Mouse (Mus musculus): ENCODE data around the gene Csad. TPM values are rescaled to one million over a fixed set of nuclear protein-coding genes. Genes with fewer than 3 reads are reported as not detected.

Csad gene
- total and polyA plus RNA-seq, 2 experiments from 2014 or later, result 27.7 to 64.7 TPM

GRCm38 (mm10) chr15:102194439-102194838, 10.1 kb downstream of the Csad start:
- ATAC-seq (ENCODE audit: insufficient read depth, low read depth), result no peak
- no peak for TF ChIP-seq EP300 (IDR thresholded peaks at IDR 0.05; ENCODE audit: low read depth)
- no peak for TF ChIP-seq CTCF (IDR thresholded peaks at IDR 0.05; ENCODE audit: low read depth)
- Histone ChIP-seq H3K4me3 (ENCODE audit: low read depth, low read length) (no peak overlapping the region), H3K27me3 (ENCODE audit: control insufficient read depth, insufficient read depth, low read length) (no peaks in the 10 kb centered on the region), H3K27ac (ENCODE audit: low read depth) (no peak overlapping the region), H3K4me1 (ENCODE audit: control insufficient read depth, insufficient read depth) (no peaks in the 10 kb centered on the region), H3K36me3 (replicated peaks; ENCODE audit: control insufficient read depth, insufficient read depth, low read length) (no peaks in the 10 kb centered on the region), H3K4me2 (ENCODE audit: low read depth, low read length) (no peak overlapping the region), H3K9me3 (replicated peaks; ENCODE audit: control insufficient read depth, low read length) (no peaks in the 10 kb centered on the region), H3K9ac (replicated peaks; ENCODE audit: low read depth, low read length) (no peak overlapping the region)
- WGBS, result 78% methylated on average over 4 of the region's 4 CpGs
- no peak for DNase-seq (ENCODE audit: low spot score)

GRCm38 (mm10) chr15:102193652-102194051, 10.9 kb downstream of the Csad start:
- WGBS, result 76% methylated on average over 4 of the region's 4 CpGs
- no peak for DNase-seq (ENCODE audit: low spot score)
- no peaks in the 10 kb centered on the region for H3K9me3 ChIP-seq (replicated peaks; ENCODE audit: control insufficient read depth, low read length)

GRCm38 (mm10) chr15:102192820-102193386, 11.6 kb downstream of the Csad start:
- Histone ChIP-seq H3K27ac (ENCODE audit: low read depth) (no peak overlapping the region), H3K4me1 (ENCODE audit: control insufficient read depth, insufficient read depth) (no peaks in the 10 kb centered on the region), H3K9me3 (replicated peaks; ENCODE audit: control insufficient read depth, low read length) (no peaks in the 10 kb centered on the region), H3K36me3 (replicated peaks; ENCODE audit: control insufficient read depth, insufficient read depth, low read length) (no peaks in the 10 kb centered on the region), H3K4me2 (ENCODE audit: low read depth, low read length) (no peak overlapping the region), H3K4me3 (ENCODE audit: low read depth, low read length) (no peak overlapping the region), H3K9ac (replicated peaks; ENCODE audit: low read depth, low read length) (no peak overlapping the region), H3K27me3 (ENCODE audit: control insufficient read depth, insufficient read depth, low read length) (no peaks in the 10 kb centered on the region)
- 51% methylated on average over 5 of the region's 5 CpGs for whole genome bisulfite sequencing
- DNase-seq (ENCODE audit: low spot score) (no peak), ATAC-seq (ENCODE audit: insufficient read depth, low read depth) (no peak)
- TF ChIP-seq EP300 (IDR thresholded peaks at IDR 0.05; ENCODE audit: low read depth) (no peak), CTCF (IDR thresholded peaks at IDR 0.05; ENCODE audit: low read depth) (no peak)

More at GRCm38 (mm10) chr15:102193652-102194051, 10.9 kb downstream of the Csad start:
- Histone ChIP-seq H3K36me3 (replicated peaks; ENCODE audit: control insufficient read depth, insufficient read depth, low read length) (no peaks in the 10 kb centered on the region), H3K27ac (ENCODE audit: low read depth) (no peak overlapping the region), H3K27me3 (ENCODE audit: control insufficient read depth, insufficient read depth, low read length) (no peaks in the 10 kb centered on the region), H3K4me3 (ENCODE audit: low read depth, low read length) (no peak overlapping the region), H3K4me1 (ENCODE audit: control insufficient read depth, insufficient read depth) (no peaks in the 10 kb centered on the region), H3K4me2 (ENCODE audit: low read depth, low read length) (no peak overlapping the region), H3K9ac (replicated peaks; ENCODE audit: low read depth, low read length) (no peak overlapping the region)
- ATAC-seq (ENCODE audit: insufficient read depth, low read depth), result no peak
- TF ChIP-seq EP300 (IDR thresholded peaks at IDR 0.05; ENCODE audit: low read depth) (no peak), CTCF (IDR thresholded peaks at IDR 0.05; ENCODE audit: low read depth) (no peak)

GRCm38 (mm10) chr15:102192271-102192812, 12.2 kb downstream of the Csad start:
- DNase-seq (ENCODE audit: low spot score) (no peak), ATAC-seq (ENCODE audit: insufficient read depth, low read depth) (no peak)
- Histone ChIP-seq H3K4me2 (ENCODE audit: low read depth, low read length) (no peak overlapping the region), H3K27ac (ENCODE audit: low read depth) (no peak overlapping the region), H3K9ac (replicated peaks; ENCODE audit: low read depth, low read length) (no peak overlapping the region), H3K4me3 (ENCODE audit: low read depth, low read length) (no peak overlapping the region), H3K4me1 (ENCODE audit: control insufficient read depth, insufficient read depth) (no peaks in the 10 kb centered on the region), H3K36me3 (replicated peaks; ENCODE audit: control insufficient read depth, insufficient read depth, low read length) (no peaks in the 10 kb centered on the region), H3K9me3 (replicated peaks; ENCODE audit: control insufficient read depth, low read length) (no peaks in the 10 kb centered on the region), H3K27me3 (ENCODE audit: control insufficient read depth, insufficient read depth, low read length) (no peaks in the 10 kb centered on the region)
- TF ChIP-seq CTCF (IDR thresholded peaks at IDR 0.05; ENCODE audit: low read depth) (no peak), EP300 (IDR thresholded peaks at IDR 0.05; ENCODE audit: low read depth) (no peak)
- WGBS, result 59% methylated on average over 7 of the region's 7 CpGs

GRCm38 (mm10) chr15:102191699-102192098, 12.8 kb downstream of the Csad start:
- TF ChIP-seq CTCF (IDR thresholded peaks at IDR 0.05; ENCODE audit: low read depth) (no peak), EP300 (IDR thresholded peaks at IDR 0.05; ENCODE audit: low read depth) (no peak)
- Histone ChIP-seq H3K9ac (replicated peaks; ENCODE audit: low read depth, low read length) (no peak overlapping the region), H3K4me2 (ENCODE audit: low read depth, low read length) (no peak overlapping the region), H3K27ac (ENCODE audit: low read depth) (no peak overlapping the region), H3K4me3 (ENCODE audit: low read depth, low read length) (no peak overlapping the region), H3K36me3 (replicated peaks; ENCODE audit: control insufficient read depth, insufficient read depth, low read length) (peaks cover 3% of the 10 kb centered on the region; the same call in 1 of the 2 replicates), H3K4me1 (ENCODE audit: control insufficient read depth, insufficient read depth) (no peaks in the 10 kb centered on the region), H3K9me3 (replicated peaks; ENCODE audit: control insufficient read depth, low read length) (no peaks in the 10 kb centered on the region), H3K27me3 (ENCODE audit: control insufficient read depth, insufficient read depth, low read length) (no peaks in the 10 kb centered on the region)
- 71% methylated on average over 7 of the region's 7 CpGs for WGBS
- ATAC-seq (ENCODE audit: insufficient read depth, low read depth), result no peak
- no peak for DNase-seq (ENCODE audit: low spot score)

- H3K36me3 ChIP-seq (replicated peaks; ENCODE audit: control insufficient read depth, insufficient read depth, low read length), result peaks cover 11% of the 10 kb centered on the region; the same call in 1 of the 2 replicates
- DNase-seq (ENCODE audit: low spot score), result no peak
- H3K9ac ChIP-seq (replicated peaks; ENCODE audit: low read depth, low read length), result no peak overlapping the region
- 61% methylated on average over 6 of the region's 6 CpGs for WGBS
- no peaks in the 10 kb centered on the region for H3K27me3 ChIP-seq (ENCODE audit: control insufficient read depth, insufficient read depth, low read length)
- no peak for ATAC-seq (ENCODE audit: insufficient read depth, low read depth)
- H3K9me3 ChIP-seq (replicated peaks; ENCODE audit: control insufficient read depth, low read length), result no peaks in the 10 kb centered on the region
- TF ChIP-seq CTCF (IDR thresholded peaks at IDR 0.05; ENCODE audit: low read depth) (no peak), EP300 (IDR thresholded peaks at IDR 0.05; ENCODE audit: low read depth) (no peak)
- H3K27ac ChIP-seq (ENCODE audit: low read depth), result no peak overlapping the region
- no peaks in the 10 kb centered on the region for H3K4me1 ChIP-seq (ENCODE audit: control insufficient read depth, insufficient read depth)
- H3K4me3 ChIP-seq (ENCODE audit: low read depth, low read length), result no peak overlapping the region
- no peak overlapping the region for H3K4me2 ChIP-seq (ENCODE audit: low read depth, low read length)
These were observed 15.6 kb downstream of the Csad start for GRCm38 (mm10) chr15:102188883-102189282.
